Mouse (Mus musculus) spleen, postnatal 36 days (tissue): ENCODE results near the gene Nbas.

Source experiments
- DNase-seq, 2 experiments: peaks; one replicate each; pipeline ENCODE4 v3.0.0; 2022; ENCODE audit warnings: low spot score in 2 of 2, mixed read lengths in 1 of 2

The Nbas gene

DNA sequence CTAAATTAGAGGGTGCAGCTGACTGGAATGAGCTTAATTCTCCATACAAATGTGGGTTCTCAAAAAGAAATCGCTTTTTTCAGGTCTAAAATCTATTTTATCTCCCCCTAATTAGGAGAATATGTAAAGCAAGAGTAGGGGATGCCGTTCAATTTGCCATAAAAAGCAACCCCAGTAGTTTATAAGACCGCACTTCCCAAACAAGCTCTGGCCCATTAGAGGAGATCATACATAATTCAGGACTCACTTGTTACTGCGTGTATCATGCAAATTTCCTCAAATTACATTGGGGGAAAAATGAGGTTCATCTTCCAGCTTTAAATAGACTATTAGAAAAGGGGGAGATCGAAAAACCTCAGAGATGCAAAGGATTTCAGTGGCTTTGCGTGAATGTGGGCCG, 346.7 kb downstream of the Nbas start:
- no peak for DNase-seq

GRCm38 (mm10) chr12:13622150-13622822, 353.4 kb downstream of the Nbas start:
- DNase-seq = no peak

- DNase-seq = no peak
Measured at GRCm38 (mm10) chr12:13626803-13627706, 358.1 kb downstream of the Nbas start.
